Mouse (Mus musculus) frontal cortex, adult (tissue): ENCODE data around the gene Dazl.

Source experiments
- ATAC-seq: cut with Nextera tagmentation; 2 replicates; pipeline ENCODE4 v1.9.2; 2017; ENCODE audit warnings: mild to moderate bottlenecking, moderate library complexity, mixed read lengths; ENCODE audit not compliant: low TSS enrichment

Dazl gene

GRCm38 (mm10) chr17:50293241-50293731 is at the start of gene Dazl:
TSS of gene Dazl (minus strand) at chr17:50293636.
- ATAC-seq: no peak

DNA sequence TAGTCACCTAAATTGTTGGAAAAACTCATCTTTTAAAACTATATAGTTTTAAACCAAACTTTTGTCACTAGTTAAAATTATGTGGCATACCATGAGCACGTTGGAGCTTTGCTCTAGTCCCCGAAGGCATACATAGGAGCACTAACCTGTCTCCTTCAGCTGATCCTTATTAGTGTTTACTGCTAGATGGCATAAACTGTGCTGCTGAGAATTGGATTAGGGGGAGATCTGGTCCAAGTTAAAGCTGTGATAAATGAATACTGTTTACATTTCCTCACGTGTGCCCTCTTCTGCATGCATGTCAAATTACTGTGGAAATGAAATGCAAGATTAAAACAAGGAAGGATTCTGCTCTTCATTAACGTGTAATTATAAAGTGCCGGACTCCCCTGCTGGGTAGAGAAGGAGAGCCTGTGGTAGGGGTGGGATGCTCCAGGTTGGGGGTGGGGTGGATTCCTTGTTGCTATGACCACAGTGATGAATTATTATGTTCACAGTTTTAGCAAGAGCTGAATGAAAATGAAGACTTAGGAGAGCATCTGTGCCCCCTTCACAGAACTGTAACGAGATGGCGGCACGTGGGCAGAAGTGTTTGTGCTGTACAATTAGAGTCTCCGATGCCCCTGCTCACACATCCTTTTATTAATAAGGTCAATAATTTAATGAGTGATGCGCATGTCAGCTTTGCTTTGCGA is 48.6 kb upstream of the Dazl start:
- no peak for ATAC-seq

DNA sequence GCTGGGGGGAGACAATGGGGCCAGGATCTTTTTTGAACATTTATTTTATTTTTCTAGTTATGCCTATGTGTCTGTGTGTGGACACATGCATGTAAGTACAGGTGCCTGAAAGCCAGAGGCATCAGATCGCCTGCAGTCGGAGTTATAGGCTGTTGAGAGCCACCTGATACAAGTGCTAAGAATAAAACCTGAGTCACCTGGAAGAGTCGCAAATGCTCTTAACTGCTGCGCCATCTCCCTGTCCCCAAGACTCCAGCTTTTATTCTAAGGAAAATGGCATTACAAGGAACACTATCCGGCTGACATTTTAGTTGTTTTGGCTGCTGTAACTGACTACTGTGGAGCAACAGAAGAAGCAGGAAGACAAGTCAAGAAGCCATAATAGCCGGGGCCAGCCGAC is 45.5 kb upstream of the Dazl start:
- ATAC-seq: peak; percentile 27; the same call in 1 of the 2 replicates

DNA sequence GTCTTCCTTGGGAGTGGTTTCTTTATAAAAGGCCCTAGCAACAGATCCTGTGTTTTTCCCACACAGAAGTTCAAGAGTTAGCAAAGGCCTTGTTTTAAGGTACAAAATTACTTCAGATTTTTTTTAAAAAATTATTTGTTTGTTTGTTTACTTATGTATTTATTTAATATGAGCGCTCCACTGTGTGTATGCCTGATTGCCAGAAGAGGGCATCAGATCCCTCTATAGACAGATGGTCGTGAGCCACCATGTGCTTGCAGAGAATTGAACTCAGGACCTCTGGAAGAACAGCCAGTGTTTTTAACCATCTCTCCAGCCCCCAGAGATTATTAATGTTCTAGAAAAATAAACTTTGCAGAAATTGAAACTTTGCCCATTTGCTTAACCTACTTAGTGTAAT is 42.3 kb upstream of the Dazl start:
- ATAC-seq: no peak

GRCm38 (mm10) chr17:50334694-50335093 is 41.3 kb upstream of the Dazl start:
- ATAC-seq: no peak

DNA sequence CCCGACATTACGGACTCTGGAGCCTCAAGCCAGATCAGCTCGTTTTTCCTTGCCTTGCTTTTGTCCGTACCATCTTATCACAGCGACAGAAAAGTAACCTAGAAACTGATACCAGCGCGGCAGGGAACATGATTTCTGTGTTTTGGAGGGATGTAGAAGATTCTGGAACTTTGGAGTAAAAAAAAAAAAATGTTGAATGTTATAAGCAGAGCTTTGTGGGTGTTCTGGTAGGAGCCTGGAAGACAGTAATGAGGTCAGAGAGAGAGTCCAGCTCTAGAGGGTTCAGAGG is 38.5 kb upstream of the Dazl start:
- no peak for ATAC-seq

- no peak for ATAC-seq
Observed at GRCm38 (mm10) chr17:50331171-50332011, 38.0 kb upstream of the Dazl start.

- no peak for ATAC-seq
Observed at GRCm38 (mm10) chr17:50330245-50330644, 36.8 kb upstream of the Dazl start.

GRCm38 (mm10) chr17:50324658-50325057 is 31.2 kb upstream of the Dazl start:
- no peak for ATAC-seq

- no peak for ATAC-seq
Observed at GRCm38 (mm10) chr17:50318810-50319209, 25.4 kb upstream of the Dazl start.

DNA sequence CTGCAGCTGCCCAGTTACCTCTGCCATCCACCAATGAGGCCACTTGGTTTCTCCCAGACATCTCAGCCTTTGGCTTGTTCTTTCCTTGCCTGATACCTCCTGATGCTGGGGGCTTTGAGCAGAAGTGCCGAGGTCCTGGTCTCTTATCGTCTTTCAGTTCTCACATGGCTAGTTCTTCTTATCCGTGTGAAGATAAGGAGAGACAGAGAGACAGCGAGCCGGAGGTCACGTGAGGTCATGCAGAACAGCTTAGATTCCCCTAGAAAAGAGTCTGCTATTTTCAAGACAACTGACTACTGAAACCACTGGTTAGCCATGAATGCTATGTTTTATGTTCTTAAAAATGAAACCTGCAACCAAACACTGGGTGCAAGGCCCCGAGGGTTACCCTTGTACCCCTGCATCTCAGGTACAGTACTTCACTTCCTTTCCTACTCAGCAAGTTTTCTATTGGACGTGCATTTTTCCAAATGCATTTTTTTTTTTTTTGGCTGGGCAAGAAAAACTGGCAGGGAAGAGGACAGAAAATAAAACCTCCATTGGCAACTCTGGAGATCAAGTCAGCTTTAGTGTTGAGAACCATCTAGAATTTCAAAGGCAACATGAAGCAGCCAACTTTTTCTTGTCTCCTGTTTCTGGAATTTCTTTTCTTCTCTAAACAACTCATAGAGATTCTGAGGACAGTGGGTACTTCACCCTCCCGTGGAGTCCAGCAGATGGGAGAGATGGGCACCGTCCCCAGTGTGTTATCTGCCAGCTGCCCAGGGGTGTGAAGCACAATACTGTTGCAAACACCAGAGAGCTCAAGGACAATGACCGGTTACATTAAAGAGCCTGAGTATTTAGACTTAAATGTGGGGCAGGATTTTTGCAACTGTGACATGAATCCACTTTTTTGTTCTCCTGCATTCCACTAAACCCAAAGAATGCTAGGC is 23.0 kb upstream of the Dazl start:
- no peak for ATAC-seq

GRCm38 (mm10) chr17:50310148-50310802 is 16.8 kb upstream of the Dazl start:
- ATAC-seq: no peak

DNA sequence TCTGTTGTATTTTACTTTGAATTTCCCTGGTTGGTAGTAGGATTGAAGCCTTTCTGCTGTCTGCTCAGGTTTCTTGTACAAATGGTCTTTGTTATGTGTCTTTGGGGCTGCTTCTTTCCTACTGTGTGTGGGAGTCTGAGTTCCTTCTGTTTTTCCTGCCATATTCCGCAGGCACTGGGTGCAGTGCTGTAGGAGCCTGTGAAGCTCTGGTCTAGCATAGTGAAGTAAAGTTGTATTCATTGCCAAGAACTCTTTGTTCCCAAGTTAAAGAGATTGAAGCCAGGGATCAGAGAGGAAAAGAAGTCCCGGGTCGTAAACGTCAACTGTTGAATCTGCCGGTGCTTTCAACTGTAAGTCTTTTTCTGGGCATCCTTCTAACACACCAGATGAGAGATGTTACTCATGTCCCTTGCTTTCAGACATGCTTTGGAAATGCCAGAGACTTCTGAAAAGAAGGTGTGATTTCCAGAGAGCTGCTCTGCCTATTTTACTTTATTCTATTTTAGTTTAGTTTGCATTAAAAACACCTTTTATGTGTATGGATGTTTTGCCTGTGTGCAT is 16.2 kb upstream of the Dazl start:
- ATAC-seq: peak; percentile 97

GRCm38 (mm10) chr17:50308880-50309279 is 15.4 kb upstream of the Dazl start:
- no peak for ATAC-seq

DNA sequence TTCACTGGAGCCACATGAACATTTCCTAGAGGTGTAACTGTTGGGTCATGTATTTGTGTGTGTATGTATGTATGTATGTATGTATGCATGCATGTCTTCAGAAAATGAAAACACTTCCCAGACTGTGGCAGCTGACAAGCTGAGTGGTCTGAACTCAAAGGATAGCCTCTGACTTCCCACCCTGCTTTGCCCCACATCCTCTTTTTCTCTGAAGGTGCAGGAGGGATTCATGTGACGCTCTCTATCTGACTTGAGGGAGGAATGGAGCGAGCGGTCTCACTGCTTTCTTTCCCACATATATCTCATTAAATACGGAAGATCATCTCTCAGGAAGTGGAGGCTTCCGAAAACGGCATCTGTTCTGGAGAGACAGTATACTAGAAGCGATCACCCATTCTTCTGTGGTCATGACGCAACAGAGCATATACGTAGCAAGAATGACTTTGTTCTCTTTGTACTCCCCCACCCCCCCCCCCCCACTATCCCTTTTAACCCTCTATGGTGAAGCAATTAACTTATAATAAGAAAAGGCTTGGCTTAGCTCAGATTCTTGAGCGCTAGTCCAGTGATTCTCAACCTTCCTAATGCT is 14.7 kb upstream of the Dazl start:
- ATAC-seq: no peak

- ATAC-seq: no peak
Observed at GRCm38 (mm10) chr17:50302867-50303266, 9.4 kb upstream of the Dazl start.

- ATAC-seq: no peak
Observed at GRCm38 (mm10) chr17:50300171-50300841, 6.9 kb upstream of the Dazl start.

DNA sequence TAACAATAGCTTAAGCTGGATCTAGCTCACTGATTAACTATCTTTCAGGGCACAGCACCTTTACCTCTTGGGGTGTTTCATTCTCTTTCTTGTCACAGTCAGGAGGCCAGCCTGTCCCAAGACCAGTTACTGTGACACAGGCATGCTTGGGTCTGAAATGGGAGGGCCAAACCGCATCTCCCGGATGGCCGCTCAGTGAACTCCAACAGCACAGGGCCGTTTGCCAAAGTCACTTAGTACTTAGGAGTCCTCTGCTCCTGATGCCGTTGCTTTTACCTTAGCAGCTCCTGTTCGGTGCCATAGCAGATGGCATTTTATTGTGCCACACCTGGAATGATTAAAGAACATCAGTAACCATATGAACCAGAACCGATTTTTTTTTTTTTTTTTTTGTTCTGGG is 5.4 kb upstream of the Dazl start:
- no peak for ATAC-seq

DNA sequence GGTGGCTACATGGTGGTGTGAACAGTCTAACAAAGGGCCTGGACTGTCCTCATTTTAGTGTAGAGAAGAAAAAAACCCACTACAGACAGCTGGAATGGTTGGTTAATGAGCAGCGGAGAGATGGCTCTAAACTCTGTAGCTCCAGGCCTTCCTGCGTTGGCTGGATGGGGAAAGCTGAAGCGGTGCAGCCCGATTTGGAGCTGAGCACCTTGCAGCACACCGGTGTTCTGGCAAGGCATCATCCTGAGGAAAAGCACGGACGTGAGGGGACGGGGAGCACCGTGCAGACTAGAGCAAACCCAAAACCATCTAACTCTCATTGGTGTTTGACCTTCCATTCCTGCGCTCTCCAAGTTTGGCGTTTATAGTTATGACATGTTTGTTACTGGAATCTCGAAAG is 1.3 kb upstream of the Dazl start:
- ATAC-seq: no peak

- ATAC-seq: peak; percentile 90
Observed at GRCm38 (mm10) chr17:50292661-50293171, 720 bp downstream of the Dazl start.
